Mouse (Mus musculus) B cell, adult 2 months (primary cell): ENCODE results near the gene Ctps.
A peak's percentile ranks its signal among the peaks of the same experiment; 100 is the strongest.
"Not testable (repeated sequence)": the region's sequence is repeated elsewhere in the genome, so short reads cannot be mapped to it uniquely, and the experiment has no call there.

Experiments used
- DNase-seq, 2 experiments: peaks; one replicate each; pipeline ENCODE4 v3.0.0; 2022

Gene Ctps

DNA sequence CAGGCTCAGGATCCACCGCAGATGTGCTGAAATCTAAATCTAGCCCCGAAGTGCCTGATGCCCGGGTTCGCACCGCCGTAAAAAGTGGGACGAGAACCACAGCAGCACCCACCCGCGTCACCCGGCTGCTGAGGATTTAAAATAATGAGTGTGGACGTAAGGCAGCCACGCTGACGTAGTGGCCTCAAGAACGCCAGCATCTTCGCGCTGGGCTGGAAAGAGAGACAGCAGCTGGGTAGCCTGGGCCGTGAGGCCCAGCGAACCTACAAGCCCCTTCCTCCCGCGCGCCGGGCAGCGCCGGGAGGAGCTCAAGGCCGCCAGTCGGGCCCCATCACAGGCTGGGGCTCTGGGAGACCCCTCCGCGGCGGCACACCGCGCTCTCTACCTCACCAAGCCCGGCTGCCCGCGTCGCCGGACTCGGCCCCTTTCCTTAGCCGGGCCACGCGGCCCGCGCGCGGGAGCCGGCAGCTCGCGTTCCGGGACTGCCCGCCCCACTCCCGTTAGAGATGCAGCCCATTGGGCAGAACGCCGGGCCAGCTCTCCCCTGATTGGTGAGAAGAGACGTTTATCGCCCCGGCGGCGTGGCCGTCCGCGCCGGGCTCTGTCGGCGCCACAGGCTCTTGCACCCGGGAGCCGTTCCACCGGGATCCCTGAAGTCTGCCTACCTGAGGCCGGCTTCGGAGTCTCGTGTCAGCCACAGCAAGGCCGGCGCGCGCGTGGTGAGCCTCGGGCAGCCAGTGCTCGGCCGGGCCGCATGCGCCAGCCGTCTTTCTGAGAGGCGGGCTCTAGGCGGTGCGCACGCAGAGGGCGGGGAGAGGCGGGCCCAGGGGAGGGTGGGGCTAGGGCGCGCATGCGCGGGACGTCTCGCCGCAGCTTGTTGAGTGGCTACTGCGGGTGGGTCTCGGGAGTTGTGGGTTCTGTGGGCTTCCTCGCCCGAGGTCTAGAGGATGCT is at the start of gene Ctps:
Gene Ctps (minus strand): TSS at position 791 of the 952 bp plus-strand sequence.
- DNase-seq: peak; percentile 93 to 95

DNA sequence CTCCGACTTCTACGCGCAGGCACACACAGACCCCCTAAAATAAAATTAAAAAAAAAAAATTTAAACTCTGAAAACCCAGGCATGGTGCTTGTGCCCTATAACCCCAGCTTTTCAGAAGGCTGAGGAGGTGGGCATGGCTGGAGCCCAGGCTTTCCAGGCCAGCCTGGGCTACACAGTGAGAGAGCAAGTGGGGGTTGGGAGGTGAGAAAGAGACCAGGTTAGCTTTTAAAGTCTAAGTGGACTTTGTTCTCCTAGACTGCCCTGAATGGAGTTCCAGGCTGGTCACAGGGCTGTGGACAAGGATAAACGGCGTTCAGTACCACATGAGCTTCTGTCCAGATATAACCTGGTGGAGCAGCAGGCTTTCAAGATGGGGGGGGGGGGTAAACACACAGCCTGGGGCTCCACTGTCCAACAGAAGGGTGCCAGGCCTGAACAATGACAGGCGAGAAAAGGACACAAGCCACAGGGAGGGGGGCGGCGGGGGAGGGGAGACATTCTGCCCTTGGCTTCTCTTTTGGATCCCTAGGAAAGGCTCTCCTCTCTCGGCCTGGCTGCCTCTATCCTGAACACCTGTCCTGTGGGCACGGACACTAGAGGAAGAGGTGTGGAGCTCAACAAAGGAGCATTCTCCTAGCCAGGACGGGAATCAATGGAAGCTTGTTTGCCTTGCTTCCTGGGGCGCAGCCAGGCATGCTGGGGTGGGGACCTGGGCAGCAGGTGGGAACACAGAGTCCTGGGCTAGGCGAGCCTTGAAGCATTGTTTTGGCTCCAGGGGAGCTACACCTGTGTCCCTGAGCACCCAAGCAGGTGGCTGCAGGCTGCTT is 46.3 kb upstream of the Ctps start:
- no peak for DNase-seq

DNA sequence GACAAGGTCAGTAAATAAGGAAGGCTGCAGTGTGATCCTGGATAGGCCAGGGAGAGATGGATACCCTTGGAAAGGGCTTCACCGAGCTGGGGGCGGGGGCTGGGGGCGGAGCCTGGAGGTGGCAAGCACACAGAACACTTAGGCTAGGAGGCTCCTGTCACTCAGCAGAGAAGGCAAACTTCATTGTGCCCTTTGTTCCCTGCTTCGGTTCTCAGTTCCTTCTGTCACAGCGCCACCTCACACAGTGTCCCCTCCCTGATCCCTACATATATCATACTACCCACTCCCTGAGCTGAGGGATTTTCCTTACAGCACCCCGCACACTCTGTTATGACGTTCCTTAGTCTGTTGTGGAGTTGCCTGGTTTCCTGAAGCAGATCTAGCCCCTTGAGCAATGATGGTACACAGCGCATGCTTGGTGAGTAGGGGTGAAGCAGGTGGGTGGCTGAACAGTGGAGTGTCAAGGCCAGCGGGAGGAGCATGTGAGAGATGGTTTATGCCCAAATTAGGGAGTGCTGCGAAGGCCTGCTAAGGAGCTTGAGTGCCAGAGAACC is 45.5 kb upstream of the Ctps start:
- DNase-seq: no peak

DNA sequence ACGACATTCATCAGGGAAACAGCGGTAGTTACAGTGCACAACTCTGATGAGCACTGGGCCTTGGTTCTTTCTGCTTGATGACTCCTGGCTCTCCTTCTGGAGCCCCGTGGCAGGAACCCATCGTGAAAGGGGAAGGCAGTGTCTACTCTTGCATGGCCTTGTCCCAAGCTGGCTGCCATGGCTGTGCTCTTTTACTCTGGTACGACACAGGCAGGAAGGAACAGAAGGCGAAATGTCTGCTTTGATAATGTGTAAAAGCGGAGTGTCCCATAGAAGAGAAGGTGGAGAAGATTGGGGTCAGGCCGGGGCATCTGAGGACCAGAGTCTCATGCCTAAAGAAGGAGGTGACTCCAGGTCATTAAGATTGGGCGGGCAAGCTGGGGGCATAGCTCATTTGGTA is 44.6 kb upstream of the Ctps start:
- no peak for DNase-seq

DNA sequence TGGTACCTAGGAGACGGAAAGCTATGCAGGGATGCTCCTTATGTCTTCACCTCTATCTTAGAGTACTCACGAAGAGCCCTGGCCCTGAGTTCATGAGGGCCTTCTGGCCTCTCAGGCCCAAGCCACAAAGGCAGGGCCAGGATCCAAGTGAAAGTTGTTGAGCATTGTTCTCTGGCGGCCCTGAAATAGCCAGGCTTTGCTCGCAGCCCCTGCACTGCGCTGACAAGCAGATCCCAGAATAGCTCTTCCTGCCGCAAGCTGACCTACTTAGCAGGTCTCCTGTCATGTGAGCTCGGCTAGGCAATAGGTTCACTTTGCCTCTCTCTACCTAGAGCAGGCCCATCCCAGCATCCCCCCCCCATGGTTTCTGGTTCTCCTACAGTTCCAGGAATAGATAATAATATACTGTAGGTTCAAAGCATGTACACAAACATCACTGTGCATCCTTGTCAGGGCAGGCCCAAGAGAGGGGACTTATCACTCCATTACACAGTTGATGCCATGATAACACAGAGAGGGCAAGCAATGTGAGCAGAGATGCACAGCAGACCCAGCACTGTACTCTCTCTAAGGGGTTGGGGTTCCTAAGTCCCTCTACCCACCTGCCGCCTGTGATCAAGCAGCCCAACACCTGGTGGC is 43.7 kb upstream of the Ctps start:
- no peak for DNase-seq

DNA sequence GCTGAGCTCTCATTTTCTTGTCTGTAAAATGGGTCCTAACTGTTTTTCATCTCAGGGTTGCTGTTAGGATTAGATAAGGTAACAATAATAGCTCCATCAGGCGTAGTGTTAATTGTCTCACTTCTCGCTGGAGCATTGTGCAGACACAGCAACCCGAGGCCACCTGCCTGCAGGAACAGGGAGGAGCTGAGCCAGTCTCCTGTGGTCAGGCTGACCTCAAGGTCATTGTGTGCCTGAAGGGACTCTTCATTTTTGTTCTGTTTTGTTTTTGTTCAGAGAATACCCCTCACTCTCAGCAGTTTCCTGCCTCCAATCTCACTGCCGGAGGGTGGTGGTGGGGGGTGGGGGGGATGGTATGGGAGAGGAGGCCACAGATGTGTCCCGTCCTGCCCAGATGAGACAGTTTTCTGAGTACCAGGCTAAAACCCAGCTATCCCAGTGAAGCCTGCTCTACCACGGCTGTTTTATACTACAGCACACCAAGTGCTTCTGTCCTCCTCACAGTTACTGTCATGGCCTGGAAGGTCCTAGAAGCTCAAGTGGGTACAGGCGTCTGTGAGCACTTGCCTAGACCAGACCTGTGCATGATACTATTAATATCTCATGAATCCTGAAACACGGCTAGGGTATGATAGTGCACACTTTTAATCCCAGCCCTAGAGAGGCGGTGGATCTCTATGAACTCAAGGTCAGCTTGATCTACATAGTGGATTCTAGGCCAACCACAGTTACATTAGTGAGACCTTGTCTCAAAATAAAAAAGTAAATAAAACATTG is 42.4 kb upstream of the Ctps start:
- DNase-seq: no peak

DNA sequence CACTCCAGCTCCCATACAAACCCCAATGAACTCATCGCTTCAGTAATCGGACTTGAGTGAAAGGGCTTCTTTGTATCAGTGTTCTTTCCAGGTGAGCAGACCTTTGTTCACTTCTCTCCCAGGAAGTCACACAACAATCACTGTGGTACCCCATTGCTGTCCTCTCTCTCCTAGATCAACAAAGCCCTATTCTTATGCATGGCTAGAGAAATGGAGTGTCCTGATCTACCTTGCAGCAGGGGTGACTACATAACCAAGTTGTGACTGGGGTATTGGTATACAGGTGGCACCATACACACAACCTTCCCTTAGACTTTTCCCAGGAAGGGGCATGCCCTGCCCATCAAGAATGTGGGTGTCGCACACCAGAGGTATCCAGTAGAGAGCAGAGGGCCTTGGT is 40.9 kb upstream of the Ctps start:
- DNase-seq: no peak

DNA sequence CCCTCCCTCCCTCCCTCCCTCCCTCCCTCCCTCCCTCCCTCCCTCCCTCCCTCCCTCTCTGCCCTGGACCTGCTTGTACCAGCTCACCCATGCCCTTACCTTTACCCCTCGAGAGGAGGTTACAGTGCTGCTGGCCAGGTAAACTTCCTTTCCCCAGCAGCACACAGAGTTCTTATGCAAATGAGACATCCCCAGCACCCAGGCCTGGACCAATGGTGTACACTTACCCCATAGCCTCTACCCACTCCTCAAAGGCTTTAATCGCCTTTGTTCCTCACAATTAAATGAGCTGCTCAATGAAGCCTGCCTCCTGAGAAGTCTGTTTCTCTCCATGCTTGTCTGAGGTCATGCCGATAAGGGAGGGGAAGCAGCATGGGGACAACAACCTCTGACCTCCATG is 36.9 kb upstream of the Ctps start:
- DNase-seq: no peak

DNA sequence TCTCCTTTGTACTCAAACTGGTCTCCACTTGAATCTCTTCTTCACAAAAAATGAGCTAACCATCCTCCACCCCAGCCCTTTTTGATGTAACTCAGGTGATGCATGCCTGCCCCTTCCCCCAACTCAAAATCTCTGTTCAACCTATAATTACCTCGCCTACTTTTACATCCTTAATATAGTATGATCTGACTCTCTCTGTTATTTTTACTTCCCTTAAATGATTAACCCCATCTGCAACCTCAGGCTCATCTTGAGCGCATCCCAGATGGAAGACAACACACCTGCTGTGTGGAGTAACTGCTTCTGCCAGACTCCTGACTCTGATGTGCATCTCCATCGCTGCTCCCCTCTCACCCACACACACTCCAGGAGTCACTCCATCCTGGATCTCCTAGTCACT is 32.6 kb upstream of the Ctps start:
- no peak for DNase-seq

DNA sequence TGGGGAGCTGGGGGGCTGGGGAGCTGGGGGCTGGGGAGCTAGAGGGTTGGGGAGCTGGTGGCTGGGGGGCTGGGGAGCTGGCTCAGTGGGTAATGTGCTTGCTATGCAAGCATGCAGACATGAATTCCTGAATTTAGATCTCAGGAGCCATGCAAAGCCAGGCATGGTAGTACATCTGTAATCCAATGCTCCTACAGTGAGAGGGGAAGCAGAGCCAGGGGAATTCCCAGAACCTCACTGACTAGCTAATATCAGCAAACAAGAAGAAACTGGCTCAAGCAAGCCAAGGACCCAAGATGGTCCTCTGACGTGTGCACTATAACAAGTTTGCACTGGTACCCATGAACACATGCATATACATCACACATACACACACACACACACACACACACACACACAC is 31.7 kb upstream of the Ctps start:
- DNase-seq: no peak

DNA sequence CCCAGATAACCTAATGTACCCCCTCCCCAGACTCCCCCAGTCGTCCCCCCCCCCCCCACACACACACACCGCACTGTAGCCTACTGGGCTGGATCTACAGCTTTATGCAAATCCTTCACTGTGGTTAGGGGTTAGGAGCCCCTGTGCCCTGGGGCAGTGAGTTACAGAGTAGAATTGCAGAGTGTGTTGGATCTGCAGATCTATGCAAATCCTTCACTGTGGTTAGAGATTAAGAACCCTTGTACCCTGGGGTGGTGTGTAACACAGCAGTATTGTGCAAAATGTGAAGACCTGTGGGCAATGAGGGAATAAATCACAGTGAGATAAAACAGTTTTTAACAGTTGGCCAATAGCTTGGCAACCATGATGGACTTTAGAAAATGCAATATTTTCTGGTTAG is 28.8 kb upstream of the Ctps start:
- DNase-seq: no peak

DNA sequence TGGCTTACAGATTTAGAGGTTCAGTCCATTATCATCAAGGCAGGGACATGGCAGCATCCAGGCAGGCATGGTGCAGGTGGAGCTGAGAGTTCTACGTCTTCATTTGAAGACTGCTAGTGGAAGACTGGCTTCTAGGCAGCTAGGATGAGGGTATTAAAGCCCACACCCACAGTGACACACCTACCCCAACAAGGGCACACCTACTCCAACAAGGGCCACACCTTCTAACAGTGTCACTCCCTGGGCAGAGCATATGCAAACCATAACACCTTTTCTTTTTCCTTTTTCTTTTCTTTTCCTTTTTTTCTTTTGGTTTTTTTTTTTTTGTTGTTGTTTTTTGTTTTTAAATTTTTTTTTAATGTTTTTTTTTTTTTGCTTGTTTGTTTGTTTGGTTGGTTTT is 26.1 kb upstream of the Ctps start:
- DNase-seq: not testable (repeated sequence)

DNA sequence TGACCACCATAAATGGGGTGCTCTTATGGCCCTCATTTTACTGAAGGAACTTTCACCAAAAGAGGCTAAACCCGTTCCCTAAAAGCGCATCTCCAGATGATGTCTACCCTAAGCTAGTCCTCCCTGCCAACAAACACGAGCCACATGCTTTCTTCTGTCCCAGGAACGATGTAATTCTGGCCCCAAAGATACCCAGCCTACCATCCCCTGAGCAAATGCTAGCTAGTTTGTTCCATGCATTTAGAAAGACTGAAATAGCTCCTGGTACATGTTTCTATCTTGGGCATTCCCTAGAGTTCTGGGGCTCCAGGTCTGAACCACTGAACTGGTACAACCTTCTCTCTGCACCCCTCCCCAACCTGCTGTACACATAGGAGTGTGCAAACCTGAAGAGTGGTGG is 20.9 kb upstream of the Ctps start:
- no peak for DNase-seq

DNA sequence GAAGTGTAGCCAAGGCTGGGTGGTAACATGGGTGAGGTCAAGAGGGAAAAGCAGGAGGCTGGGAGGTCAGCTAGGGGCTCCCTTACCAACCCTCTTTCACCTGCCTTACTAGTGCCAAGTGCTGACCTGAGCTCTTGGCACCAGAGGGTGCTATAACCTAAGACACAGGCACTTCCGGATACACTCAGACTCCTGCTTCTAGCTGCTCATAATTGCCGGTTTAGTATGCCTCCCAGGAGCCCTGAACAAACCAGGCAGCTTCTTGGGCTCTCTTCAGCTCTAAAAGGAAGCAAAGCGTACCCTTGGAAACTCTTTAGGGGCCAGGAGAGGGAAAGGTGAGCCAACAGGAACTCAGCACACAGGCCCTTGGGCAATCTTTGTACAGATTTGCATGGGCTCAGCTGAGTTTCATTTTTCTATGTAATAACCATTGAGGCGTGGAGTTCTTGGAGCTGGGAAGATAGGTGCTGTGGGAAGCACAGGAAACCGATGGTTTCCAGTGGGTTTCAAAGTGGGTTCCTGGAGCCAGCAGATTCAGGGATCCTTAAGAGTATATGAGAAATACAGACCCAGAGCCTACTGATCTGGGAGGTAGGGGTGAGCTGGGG is 19.8 kb upstream of the Ctps start:
- DNase-seq: peak; percentile 64 to 66

DNA sequence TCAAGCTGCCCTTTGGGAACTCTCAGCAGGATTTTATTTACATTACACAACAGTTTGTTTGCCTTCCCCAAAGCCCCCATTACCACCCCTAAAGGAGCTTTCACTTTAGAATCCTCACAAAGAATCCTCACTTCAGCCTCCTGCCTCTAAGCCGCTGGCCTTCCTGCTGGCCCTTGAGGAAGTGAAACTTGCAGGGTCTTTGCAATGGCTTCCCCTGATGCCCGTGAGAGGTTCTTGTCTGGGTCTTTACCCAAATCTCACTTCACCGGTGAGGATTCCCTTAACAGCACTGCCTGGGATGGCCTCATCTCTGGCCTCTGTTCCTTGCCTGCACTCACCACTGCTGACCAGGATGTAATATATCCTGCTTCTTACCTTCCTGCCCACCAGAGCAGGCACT is 19.0 kb upstream of the Ctps start:
- peak; percentile 3 to 9 for DNase-seq

DNA sequence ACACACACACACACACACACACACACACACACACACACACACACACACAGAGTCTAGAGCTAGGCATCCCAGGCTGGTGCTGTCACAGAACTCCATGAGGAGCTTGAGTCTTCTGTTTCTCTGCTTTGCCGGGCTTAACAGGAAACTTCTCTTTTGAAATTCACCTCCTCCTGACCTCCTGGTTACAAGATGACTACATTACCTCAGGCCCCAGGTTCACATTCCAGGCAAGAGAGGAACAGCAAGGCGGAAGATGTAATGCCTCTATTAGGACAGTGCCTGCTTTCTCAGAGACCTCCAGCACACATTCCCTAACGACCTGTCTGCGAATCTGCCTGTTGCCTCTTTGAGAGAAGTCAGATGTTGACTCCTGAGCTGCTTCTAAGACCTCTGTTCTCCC is 18.4 kb upstream of the Ctps start, which contains the start of gene Gm8439:
Gene Gm8439 (plus strand): TSS at position 301 of the 400 bp plus-strand sequence.
- no peak for DNase-seq

DNA sequence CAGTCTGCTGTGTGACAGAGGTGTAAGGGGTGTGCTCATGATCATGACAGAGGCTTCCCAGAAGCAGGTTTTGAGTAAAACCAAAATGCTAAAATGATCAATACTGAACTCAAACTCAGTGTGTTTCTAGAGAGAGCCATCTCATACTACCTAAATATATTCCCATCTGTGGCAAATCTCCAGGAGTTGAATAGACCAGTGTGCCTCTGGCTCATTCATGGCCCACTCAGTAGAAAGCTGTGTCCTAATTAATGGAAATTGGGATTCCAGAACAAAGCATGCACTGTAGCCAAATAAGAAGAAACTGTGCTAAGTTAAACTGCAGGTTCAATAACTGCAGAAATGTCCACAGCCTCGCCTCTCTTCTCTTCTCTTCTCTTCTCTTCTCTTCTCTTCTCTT is 16.9 kb upstream of the Ctps start:
- DNase-seq: no peak

DNA sequence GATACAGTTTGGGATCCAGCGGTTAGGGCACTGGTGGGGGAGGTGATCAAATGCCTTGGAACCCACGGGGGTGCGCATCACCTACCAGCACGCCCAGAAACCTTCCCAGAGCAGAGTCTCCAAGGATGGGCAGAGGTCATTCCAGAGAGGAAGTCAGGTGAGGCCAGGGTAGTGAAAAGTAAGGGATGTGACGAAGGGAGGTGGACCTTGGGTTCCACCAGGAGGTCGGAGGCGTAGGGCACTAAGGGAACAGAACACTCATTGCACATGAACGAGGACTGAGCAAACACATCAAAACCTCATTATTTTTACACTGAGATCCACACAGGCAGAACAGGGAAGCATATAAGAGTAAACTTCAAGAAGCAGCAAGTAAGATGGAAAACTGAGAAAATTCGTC is 11.6 kb upstream of the Ctps start:
- no peak for DNase-seq

DNA sequence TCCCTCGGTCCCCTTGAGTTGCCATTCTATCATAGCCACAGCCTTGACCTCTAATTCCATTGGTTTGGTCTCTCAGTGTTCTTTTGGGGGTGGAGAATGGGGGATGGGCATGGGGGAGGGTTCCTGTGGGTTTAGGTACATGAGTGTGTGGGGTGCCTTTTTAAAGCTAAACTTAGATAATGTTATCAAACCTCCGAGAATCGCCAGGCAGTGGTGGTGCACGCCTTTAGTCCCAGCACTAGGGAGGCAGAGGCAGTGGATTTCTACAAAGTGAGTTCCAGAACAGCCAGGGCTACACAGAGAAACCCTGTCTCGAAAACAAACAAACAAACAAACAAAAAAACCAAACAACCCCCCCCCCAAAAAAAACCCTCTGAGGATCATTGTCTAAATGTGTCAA is 10.8 kb upstream of the Ctps start:
- DNase-seq: no peak

DNA sequence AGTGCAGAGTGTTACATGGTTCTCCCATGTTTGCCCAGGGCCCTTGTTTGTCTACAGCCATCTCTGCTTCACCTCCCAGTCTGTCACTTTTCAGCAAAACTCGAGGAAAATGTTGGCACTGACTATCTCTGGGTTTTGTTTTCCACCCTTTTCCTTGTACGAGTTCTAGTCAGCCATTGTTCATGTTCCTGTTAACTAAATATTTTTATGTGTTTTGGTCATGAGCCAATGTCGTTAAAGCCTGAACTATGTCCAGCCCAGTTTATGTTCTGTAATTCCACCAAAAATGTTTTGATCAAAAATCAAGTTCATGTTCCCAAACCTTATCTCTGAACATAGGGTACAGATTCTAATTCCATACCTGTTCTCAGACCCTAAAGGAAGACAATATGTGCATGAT is 1.6 kb upstream of the Ctps start:
- DNase-seq: no peak

DNA sequence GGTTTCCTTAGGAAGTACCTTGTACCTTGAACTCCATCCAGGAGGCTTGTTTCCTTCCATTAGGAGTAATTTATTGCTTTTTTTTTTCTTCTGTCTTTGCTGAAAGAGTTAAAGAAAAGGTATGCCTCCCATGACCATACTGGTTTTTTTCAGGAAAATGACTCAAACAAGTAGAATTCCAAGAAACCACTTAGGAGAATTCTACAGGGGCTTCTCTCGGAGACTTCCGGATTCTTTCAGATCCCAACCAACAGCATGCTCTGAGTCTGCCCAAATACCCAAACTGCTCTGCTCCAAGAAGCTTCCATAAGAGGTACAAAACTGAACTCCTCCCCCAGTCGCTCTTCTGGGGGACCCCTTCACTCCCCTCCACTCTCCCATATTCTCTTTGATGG is 991 bp upstream of the Ctps start:
- DNase-seq: no peak
